In genomic region chr13:56682326-56682725, GRCm38 (mm10) we compare ENCODE assay signal across 8 mouse cellular contexts. TPM values are rescaled to one million over a fixed set of nuclear protein-coding genes. Genes with fewer than 3 reads are reported as not detected.
A peak's percentile ranks its signal among the peaks of the same experiment; 100 is the strongest.
DNase-seq lines count a peak whose midpoint lies in the region; ATAC-seq lines count a peak whose summit lies in the region.

No protein-coding gene starts in this region.

- ATAC-seq in megakaryocyte-erythroid progenitor cell, adult 5-6 weeks (replicated peaks; ENCODE audit: low FRiP score, low TSS enrichment, poor library complexity, severe bottlenecking): no peak
- no peak for ATAC-seq in inflammation-experienced regulatory T-cells, adult 6 months

- DNase-seq in kidney, postnatal 14 days: peak; percentile 56
- DNase-seq in kidney, adult 8-10 months: no peak
- DNase-seq in adipocyte (ENCODE audit: low spot score): peak; percentile 82
- peak; percentile 45 for DNase-seq in gastrocnemius, adult 18-20 months (ENCODE audit: low spot score)
- peak; percentile 56 to 58 for DNase-seq in layer of hippocampus, postnatal 14 days (ENCODE audit: low spot score in 2 of 2)
- DNase-seq in right cerebral cortex, adult 18-20 months: peak; percentile 49

RNA-seq across cellular contexts. Expression of gene Smad5, which starts 20.5 kb away (rescaled TPM):
- total RNA-seq in gastrocnemius, adult 18-20 months (2021): 10 to 100 TPM; 18.2 to 24.3 TPM
- total RNA-seq in layer of hippocampus, postnatal 14 days (2021): 10 to 100 TPM; 26.5 to 28.7 TPM
- total RNA-seq in megakaryocyte-erythroid progenitor cell, adult 5-6 weeks (2014; fragmentation: Nextera tagmentation): 27.7 and 28.8 TPM in 2 replicates
- 22.7 and 23.9 TPM in 2 replicates for total RNA-seq in megakaryocyte-erythroid progenitor cell, adult 5-6 weeks (2017)
- polyA plus RNA-seq in inflammation-experienced regulatory T-cells, adult 6 months (2017; shearing (Covaris generic)): 10 to 100 TPM in 2 of 3 experiments, 1 to 10 TPM in 1; 7.3 to 10.6 (median 10.5) TPM

Comparison
In these comparisons a context has a peak if more than half of its experiments do, and no peak if none do; other contexts are left out.
1. DNase-seq: peak in kidney, postnatal 14 days (single experiment), adipocyte (single experiment), gastrocnemius, adult 18-20 months (single experiment), layer of hippocampus, postnatal 14 days (2 of 2) and right cerebral cortex, adult 18-20 months (single experiment); none in kidney, adult 8-10 months (0 of 2).